Mouse (Mus musculus) A20 (cell line): ENCODE results near the gene Cdk6.
"Not testable (repeated sequence)": the region's sequence is repeated elsewhere in the genome, so short reads cannot be mapped to it uniquely, and the experiment has no call there.

Experiments
- DNase-seq: peaks from one replicate; pipeline ENCODE4 v3.0.0-alpha.2; 2011; ENCODE audit warnings: low read depth, low spot score

Gene Cdk6

DNA sequence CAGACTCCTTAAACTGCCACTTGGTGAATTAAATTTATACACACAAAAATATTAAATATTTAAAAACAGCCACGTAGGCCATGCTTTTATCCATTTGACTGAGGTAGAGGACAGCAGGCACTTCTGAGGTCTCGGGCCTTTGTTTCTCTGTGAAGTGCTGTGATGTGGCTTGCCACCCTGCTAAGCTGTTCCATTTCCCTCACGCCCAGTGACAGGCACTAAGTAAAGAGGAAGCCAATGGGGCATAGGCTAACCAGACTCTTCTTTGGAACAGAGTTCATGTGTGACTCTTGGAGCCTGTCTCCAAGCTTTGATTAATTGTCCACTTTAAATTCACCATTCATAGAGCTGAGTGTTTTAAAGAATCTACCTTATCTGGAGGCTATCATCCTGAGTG, 79.5 kb downstream of the Cdk6 start:
- DNase-seq = no peak

DNA sequence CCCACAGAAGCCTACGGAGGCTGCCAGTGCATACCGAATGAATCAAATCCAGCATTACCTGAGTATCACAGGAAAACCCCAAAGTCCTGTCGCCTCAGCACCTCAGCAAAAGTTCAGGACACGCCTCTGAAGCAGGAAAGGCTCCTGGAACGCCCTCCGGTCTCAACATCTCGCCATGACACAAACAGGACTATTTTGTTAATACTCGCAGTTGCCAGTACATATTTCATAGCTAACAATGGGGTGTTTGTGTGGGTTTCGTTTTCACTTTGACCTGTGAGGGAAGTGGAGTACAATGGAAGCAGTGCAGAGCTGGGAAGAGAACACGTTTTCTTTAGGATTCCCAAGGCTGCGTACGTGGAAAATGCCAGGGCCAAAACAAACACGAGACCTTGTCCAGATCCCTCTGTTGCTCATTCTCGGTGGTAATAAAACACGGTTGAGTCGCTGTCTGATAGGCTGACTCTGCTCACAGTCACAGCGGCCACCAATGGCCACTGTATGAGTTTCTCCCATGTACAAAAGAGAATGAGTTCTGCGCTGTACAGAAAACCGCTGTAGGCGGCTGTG, 91.9 kb downstream of the Cdk6 start:
- DNase-seq = not testable (repeated sequence)

DNA sequence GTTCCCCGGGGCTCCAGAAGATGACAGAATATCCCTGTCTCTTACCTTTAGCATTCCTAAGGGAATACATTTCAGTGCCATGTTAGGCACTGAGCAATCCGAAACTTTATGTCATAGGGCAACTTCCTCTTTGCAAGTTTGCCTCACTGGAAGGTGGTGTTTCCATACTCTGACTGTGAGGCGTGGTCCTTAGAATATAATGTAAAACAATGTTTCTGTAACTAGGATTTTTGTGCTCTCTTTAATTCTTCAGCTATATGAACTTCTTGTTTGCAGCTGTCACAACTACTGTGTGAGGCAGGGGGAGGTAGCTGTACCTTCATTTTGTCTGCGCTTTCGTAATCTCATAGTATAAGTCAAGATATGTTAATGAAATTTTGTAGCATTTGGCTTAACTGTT, 92.8 kb downstream of the Cdk6 start:
- DNase-seq = not testable (repeated sequence)

DNA sequence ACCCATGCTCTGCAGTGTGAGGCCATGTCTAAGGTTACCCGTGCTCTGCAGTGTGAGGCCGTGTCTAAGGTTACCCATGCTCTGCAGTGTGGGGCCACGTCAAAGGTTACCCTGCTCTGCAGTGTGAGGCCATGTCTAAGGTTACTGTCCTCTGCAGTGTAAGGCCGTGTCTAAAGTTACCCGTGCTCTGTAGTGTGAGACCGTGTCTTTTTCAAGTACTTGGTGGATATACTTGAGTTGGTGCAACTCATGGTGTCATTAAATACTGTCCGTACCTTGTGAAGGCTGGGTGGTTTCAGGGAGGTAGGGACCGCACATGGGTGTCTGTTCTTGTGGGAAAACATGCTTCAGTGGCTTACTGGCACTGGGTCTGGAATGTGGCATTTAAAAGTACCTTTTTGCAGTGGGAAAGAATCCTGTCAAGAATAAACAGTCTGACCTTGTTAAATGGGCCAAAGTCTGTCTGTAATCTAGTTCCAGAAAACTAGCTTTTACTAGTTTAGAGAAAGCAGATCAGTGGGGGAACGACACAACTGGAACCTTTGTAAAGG, 97.2 kb downstream of the Cdk6 start:
- not testable (repeated sequence) for DNase-seq

DNA sequence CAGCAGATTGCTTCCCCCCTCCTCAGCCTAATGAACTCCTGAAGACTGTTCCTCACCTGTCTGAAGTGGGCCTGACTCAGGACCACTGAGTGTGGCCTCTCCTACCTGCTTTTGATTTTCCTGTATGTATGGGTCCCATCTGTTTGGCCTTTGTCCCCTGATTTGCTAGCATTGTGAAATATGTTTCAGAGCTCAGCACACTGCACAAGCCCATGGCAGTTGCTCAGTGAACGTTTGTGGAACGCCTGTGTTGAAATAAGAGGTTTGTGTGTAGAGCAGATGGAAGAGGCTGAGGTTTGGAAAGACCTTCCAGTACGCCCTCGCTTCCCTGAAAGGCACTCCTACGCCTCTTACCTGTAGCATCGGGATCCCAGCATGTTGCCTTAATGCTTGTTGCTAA, 98.1 kb downstream of the Cdk6 start:
- not testable (repeated sequence) for DNase-seq

DNA sequence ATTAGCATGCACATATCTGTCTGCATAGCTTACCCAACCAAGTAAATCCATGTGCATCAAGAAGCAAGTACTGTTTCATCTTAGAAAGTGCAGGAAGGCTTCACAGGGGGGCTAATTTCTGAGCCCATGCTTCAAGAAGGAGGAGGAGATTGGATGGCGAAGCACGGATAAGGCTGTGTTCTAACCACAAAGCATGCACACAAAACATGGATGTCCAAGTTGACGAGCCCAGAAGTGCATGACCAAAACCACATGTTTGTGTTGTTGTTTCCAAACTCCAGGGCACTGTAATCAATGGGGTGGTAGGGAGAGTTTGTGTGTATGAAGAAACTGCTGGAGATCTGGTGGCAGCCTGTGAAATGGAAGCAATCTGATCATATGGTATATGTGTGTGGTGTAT, 101.2 kb downstream of the Cdk6 start:
- DNase-seq = not testable (repeated sequence)

DNA sequence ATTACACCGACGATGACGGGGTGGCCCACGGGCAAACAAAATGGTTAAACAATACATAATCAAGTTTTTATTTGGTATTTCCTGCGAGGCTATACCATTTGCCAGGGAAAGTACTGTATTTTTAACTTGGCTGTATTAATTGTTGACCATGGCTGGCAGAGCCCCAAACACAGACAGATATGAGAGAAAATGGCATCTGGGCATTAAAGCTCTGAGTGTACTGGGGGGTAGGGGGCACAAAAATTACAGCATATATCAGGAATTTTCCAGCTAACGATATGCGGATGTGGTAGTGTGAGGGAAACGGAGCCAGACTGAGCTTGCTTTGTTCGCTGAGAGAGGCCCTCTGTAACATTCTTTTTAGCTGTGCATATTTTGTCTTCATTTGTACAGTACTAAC, 109.9 kb downstream of the Cdk6 start:
- not testable (repeated sequence) for DNase-seq

DNA sequence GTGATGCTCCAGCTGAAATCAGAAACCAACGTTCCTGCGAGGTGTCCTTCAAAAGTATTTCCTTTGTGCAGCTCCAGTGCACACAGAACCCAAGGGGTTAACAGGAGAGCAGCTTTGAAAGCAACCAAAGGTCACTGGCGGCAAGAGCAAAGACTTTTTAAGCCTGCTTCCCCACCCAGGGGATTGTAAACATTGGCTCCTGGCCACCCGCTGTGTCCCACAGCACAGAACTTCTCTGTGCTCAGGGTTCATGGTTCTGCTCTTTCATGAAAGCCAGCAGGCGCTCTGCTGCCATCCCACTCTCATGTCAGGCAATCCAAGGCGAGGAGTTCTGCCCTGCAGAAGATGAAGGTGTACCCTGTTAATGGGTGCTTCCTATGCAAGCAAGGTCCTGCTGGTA, 112.7 kb downstream of the Cdk6 start:
- not testable (repeated sequence) for DNase-seq

DNA sequence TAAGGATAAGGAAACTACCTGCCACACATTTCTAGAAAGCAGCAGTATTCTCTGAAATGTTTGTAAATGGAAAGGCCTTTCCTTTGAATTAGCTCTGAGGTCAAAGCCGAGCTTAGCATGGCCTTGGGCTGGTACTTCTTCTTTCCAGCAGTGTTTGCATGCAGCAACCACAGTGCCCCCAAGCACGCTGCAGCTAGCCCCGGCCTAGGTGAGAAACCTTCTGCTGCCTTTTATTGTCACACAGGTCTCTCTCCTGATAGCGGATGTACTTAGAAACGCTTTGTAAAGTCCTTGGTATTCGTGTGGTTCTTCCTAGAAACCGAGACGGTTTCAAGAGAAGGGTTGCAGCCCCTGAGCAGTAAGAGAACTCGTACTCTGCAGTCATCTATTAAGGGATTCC, 119.6 kb downstream of the Cdk6 start:
- DNase-seq = no peak

DNA sequence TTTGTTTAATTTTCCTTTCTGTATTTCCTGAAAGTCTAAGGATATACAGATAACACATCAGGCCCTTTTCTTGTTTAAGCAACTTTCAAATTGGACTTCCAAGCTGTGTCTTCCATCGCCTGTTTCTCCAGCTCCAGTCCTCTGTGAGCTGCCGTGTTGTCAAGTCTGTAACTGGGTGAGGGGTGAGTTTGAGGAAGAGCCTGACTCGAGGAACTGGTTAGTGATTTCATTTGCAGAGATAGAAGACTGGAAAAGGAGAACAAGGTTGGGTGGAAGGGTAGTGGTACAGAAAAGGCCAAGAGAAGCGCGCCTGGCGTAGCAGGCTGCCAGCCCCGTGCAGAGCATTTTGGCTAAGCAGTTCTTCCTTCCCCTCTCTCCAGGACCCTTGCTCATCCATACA, 120.1 kb downstream of the Cdk6 start:
- DNase-seq = no peak

DNA sequence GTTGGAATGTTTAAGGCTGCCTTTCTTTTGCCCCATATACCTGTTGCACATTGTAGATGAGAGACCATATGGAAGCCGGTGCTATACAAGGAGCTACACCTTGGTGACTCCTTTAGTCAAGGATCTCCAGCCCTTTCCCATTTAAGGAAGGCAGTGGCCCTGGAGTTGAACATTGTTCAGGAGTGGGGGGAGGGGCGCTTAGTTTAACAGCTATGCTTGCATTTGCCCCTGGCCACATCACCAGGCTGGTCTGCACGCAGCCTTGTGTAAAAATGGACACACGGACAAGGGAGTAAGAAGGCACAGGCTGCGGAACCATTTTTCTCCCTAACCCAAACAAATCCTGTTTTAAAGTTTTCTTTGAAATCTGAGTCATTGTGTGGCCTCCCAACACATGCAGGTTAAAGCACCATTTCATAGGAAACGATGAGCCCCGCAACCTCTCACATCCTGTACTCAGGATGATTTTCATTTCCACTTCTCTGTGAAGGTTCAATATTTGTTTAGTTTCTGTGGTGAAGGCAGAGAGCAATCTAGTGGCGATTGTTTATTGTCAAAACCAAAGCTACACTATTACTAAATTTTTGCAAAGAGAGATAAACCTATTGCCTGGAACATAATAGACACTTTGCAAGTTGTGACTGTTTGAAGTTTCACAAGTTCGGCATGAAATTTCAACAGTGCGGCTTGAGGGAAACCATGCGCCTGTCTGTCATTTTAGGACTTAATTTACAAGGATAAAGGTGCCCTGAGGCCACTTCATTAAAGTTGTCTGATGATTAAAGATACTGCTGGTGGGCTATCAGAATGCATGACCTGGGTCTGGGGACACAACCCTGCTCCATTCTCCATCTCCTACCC, 121.8 kb downstream of the Cdk6 start:
- DNase-seq = no peak

DNA sequence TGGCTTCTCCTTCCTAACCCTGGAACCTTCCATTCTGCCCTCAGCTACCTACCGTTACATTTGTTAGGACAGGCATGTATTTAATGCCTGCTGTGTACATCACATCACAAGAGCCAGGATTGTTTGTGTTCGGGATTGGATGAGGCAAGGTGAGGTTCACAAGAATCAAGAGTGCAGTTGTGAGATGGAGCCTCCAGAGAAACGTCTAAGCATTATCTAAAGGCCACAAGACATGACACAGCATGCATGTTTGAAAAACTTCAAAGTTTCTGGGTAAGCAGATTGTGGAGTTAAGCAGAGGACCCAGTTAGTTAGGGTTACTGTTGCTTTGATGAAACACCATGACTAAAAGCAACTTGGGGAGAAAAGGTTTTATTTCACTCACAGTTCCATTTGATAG, 122.5 kb downstream of the Cdk6 start:
- DNase-seq = no peak

DNA sequence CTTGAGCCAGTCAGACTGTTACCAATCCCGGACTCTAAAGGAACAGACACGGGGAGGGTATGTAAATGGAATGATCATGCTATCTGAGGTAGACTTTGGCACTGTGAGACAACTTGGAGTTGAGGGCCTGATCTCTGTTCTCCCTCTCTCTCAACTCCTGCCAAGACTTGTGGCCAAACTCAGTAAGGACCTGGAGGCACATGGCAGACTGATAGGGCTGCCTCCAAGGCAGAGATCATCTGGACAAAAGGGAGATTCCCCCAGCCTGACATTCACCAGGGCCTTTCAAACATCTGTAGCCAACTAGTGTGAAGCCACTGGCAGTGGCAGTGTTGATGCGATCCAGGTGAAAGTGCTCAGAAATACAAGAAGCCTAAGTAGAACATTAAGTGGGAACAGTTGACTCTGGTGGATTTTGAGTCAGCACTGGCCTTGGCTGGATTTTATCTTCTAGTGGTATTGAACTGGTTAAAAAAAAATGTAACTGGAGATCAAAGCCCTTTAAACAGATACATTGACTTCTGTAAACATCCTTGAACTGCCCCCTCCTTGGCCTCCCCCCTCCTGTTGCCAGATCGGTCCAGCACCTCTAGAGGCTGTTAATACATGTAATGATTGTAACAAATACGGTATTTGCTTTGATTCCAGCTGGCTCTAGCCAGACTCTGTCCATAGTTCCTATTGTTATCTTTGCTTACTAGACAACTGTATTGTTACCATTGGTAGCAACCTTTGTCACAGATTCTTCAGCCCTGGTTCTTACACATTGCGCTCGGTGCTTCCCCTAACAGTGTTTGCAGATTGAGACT, 125.0 kb downstream of the Cdk6 start:
- DNase-seq = no peak

DNA sequence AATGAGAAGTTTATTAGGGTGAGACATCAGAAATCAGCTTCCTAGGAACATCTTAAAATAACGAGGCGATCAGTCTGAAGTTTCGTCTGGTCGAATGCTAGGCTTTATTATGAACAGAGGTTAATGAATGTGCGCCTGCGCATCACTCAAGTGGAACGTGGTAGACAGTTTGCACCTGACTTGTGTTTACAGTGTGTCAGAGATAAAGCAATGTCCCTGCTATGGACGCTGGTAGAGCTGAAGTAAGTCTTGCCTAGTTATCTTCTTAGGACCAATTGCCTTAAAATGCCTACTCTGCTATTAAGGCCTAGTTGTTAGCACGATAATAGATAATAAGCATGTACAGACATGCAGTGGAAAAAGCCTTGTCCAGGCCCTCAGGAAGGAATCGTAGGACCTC, 129.6 kb downstream of the Cdk6 start:
- no peak for DNase-seq

DNA sequence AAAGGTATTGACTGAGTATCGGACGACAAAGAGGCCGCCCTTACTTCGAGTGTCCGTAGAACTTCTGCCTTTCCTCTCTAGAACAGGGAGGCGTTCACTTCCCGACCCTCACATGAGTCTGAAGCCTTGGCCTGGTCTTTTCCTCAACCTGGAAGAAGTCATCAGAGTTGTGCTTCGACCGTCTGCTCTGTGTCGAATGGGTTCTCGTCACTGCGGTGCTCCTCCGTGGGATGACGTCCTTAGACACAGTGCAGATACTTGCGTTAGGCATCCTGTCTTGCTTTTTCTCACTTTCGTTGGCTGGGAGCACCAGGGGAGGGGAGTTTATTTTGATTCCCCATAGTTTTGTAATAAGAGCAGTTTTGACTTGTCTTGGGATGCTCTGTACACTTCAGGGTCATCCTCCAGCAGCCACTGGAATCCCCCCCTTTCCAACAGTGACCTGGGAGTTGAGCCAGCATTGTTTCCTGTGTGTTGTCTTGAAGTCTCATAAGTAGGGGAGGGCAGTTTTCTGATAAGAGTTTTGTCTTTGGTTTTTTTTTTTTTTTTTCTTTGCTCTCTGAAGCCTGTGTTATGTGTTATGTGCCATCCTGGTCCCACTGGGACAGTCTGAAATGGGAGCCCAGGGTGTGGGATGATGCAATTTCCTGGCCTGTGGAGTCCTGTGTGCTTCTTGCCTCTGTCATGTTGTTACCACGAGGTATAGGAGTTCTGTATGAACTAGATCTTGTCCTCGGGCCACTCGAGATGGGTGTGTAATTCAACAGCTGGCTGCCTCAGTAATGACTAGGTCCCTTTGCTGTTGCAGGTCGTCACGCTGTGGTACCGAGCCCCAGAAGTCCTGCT, 131.2 kb downstream of the Cdk6 start:
- DNase-seq = no peak

DNA sequence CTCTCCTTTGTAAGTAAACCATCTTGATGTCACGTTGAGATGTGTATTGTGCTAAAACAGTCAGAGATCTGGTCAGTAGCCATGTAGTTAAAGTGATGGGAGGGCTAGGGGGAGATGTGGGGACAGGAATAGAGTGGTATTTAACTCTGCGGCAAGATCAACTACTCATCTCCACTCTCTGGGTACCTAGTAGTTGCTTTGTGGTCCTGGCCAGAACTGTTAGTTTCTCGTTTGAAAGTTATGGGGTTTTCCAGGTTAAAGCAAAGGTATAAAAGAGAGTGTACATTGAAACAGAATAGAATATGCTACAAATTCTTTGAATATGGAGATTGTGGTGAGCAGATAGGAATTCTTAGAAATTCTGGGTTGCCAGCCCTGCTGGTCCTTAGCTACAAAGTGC, 136.4 kb downstream of the Cdk6 start:
- no peak for DNase-seq

DNA sequence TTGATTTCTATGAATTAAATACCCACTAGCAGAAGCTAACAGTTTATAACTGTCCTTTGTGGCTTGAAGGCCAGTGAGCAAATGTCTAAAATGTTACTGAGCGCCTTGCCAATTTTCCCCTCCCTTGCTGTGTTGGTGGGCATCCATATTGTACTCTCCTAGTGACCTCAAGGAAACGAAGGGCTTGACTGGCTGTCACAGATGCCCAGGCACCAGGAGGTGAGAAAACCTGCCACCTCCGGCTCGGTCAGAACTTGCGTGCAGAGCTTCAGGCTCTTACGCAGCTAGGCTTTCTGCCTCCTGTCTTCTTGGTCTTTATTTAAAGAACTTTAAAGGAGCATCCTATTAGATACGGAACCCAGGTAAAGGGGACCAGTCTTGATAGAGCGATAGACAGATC, 136.9 kb downstream of the Cdk6 start:
- no peak for DNase-seq

DNA sequence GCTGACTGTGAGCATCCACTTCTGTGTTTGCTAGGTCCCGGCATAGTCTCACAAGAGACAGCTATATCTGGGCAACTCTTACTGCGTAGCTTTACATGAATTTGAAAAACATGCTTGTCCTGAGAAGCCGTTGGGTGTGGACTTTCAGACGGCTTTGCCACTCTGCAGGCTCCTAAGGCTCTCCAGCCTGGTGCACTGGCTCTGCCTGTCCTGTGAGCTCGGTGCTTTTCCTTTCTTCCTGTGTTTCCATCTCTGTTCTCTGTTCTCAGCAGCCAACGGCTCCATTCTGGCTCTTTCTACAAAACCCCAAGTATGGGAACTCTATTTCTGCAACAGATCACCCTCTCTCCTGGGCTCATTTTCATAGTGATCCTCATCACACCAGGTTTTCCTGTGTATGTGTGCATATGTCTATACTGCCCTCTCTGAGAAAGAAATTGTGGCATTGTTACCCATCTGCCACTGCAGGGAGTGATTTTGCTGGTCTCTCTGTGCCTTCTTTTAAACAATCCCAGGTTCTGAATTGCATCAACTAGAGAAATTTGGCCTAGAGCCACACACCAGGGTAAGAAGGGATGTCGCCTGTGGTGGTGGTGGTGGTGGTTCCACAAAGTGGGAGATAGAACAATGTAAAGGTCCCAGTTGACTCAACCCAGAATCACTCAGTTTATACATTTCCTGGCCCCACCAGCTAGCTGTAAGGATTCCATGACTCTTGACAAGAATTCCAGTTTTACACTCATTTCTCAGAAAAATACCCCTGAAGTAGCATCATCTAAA, 137.9 kb downstream of the Cdk6 start:
- no peak for DNase-seq

DNA sequence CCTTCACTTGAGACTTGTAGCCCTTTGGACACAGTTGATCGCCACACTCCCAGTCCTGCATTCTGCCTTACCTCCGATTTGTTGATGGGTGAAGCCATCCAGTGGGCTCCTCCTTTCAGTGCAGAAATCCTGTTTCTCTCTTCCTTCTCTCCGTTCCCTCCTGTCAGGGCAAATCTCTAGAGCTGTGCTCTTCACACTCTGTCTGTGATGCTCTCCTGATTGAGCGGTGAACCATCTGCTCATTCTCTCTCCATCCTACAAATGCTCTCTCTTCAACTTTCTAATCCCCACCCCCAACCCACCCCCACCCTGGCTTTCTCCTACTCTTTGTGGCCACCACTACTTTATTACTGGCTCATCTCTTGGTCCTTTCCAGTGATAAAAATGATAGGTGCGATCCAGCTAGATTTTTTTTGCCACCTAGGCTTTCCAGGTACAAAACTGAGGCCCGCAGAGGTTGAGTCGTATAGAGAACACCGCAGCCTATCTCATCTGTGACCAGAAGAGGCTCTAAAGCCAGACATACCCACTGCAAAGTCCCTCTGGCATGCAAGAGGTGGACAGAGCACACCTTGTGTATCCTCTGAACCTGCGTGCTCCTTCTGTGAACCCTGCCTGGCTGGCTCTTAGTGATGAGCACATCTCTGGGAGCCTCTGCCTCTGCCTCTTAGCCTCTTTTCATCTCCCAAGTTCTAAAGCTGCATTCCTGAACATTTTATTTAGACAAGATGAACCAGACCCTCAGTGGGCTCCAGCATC, 139.5 kb downstream of the Cdk6 start:
- no peak for DNase-seq

DNA sequence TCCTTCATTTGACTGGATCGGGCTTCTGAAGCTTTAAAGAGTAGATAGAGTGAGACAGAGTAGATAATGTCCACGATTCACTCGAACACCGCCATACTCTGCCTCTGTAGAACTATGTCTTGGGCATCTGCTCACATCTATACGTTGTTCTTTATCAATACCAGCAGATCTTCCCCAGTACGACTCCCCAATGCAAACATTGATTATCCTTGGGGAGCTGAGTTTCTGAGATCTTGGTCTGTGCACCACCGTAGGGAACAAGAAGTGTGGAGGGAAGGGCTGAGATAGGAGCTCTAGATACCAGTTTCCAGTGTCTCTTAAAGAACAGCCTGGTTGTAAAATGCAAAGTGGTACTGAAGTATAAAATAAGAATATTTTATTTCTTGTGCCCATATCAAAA, 141.2 kb downstream of the Cdk6 start:
- no peak for DNase-seq
